Mouse (Mus musculus): ENCODE data around the gene Ggt6. TPM values are rescaled to one million over a fixed set of nuclear protein-coding genes. Genes with fewer than 3 reads are reported as not detected.

The Ggt6 gene
- polyA plus RNA-seq, 1 experiment, result 7.0 TPM

DNA sequence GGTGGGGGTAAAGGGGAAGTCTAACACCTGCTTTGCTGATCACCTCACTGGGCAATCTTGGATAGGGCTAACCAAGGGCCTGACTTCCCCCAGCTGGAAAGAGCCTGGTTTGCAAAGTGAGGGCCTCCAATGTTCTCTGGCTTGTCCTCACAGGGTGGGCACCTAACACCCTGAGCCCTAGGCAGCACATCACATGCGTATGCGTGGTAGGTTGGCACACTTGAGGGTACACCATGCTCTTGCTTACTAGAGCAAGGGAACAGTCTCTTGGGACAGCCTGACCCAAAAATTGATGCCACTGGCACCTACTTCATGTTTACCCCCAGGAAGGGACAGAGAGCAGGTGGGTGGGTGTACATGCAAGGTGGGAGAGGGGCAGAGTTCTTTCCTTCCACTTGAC, 52.4 kb downstream of the Ggt6 start:
- peak overlapping the region; percentile 56 for H3K4me3 ChIP-seq (replicated peaks; ENCODE audit: extremely low read depth, low read depth, low read length)
- DNase-seq, result no peak
- peaks cover 14% of the 10 kb centered on the region for H3K4me1 ChIP-seq (ENCODE audit: control insufficient read depth, insufficient read depth, low read length)
- TF ChIP-seq POLR2A (IDR thresholded peaks at IDR 0.05; ENCODE audit: borderline replicate concordance, extremely low read depth, low read depth, low read length) (no peak), CTCF (IDR thresholded peaks at IDR 0.05; ENCODE audit: insufficient read depth, low read length) (no peak)
- 56% methylated on average over 2 of the region's 2 CpGs for WGBS

Other genes starting within 250 kb of the Ggt6 start
- gene Gm43951, start 228.7 kb upstream of the Ggt6 start, polyA plus RNA-seq (2012; rRNA removed), result 0.20 and 0.32 TPM in 2 replicates
- gene 4933427D14Rik, start 228.1 kb upstream of the Ggt6 start, polyA plus RNA-seq (2012; rRNA removed), result 4.1 and 5.1 TPM in 2 replicates
- 36.0 and 53.8 TPM in 2 replicates for gene Txndc17, start 228.0 kb upstream of the Ggt6 start, polyA plus RNA-seq (2012; rRNA removed)
- gene Med31, start 219.9 kb upstream of the Ggt6 start, polyA plus RNA-seq (2012; rRNA removed), result 7.5 and 9.5 TPM in 2 replicates
- gene Slc13a5, start 168.3 kb upstream of the Ggt6 start, polyA plus RNA-seq (2012; rRNA removed), result not detected in 2 replicates
- gene Xaf1, start 133.9 kb upstream of the Ggt6 start, polyA plus RNA-seq (2012; rRNA removed), result 28.2 and 55.3 TPM in 2 replicates
- gene Fbxo39, start 121.1 kb upstream of the Ggt6 start, polyA plus RNA-seq (2012; rRNA removed), result 0.12 and 0.31 TPM in 2 replicates
- gene Tekt1, start 73.1 kb upstream of the Ggt6 start, polyA plus RNA-seq (2012; rRNA removed), result 4.8 and 8.3 TPM in 2 replicates
- 32.1 and 34.5 TPM in 2 replicates for gene Smtnl2, start 23.8 kb upstream of the Ggt6 start, polyA plus RNA-seq (2012; rRNA removed)
- gene Mybbp1a, start 5.8 kb downstream of the Ggt6 start, polyA plus RNA-seq (2012; rRNA removed), result 26.1 and 32.8 TPM in 2 replicates
- 103 and 126 TPM in 2 replicates for gene Spns2, start 54.4 kb downstream of the Ggt6 start, polyA plus RNA-seq (2012; rRNA removed)
- gene Spns3, start 115.0 kb downstream of the Ggt6 start, polyA plus RNA-seq (2012; rRNA removed), result 1.1 and 1.4 TPM in 2 replicates
- gene Ube2g1, start 171.8 kb downstream of the Ggt6 start, polyA plus RNA-seq (2012; rRNA removed), result 8.1 and 9.0 TPM in 2 replicates